Mouse (Mus musculus) urinary bladder, postnatal 4 days (tissue): ENCODE measurements around the gene Gm5800.
"Not testable (repeated sequence)": the region's sequence is repeated elsewhere in the genome, so short reads cannot be mapped to it uniquely, and the experiment has no call there.

ENCODE experiments used
- DNase-seq, 2 experiments: peaks; one replicate each; pipeline ENCODE4 v3.0.0; 2021 to 2022; ENCODE audit warnings: low spot score in 2 of 2

The Gm5800 gene

DNA sequence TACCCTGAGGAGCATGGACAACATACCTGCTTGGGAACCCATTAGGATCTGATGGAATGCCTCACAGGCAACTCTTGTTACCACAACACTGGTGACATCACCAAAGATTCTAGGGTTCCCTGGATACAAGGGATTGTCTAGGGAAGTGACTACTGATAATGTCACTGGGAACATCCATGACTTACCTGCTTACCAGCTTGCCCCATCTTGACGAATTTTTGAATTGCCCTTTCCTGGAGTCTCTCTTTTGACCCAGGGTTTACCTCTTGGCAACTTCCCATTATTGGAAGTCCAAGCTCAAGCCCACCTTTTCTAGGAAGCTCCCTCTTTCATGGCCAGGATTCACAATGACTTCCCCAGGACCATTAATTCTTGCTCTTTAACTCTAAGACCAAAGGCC lies at the start of gene Gm5800:
Gene Gm5800, minus strand, starts transcription at position 101 of the 400 bp plus-strand sequence.
- no peak for DNase-seq

DNA sequence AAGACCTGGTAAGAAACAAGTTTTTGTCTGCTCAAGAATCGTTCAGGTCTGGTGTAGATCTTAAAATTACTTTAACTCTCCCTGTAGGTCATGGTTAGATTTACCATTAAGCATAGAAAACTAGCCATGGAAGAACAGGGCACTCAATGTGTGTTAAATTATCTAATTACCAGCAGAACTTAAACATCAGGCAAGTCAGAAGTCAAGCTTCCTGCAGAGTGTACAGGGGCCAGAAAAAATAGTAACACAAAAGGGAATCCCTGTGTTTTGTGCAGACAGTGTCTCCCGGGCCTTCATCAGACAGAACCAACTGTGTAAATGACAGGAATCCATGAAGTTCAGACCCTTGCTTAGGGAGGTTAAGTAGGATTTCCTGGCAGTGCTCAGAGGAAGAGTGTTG lies 39.0 kb upstream of the Gm5800 start:
- no peak for DNase-seq

DNA sequence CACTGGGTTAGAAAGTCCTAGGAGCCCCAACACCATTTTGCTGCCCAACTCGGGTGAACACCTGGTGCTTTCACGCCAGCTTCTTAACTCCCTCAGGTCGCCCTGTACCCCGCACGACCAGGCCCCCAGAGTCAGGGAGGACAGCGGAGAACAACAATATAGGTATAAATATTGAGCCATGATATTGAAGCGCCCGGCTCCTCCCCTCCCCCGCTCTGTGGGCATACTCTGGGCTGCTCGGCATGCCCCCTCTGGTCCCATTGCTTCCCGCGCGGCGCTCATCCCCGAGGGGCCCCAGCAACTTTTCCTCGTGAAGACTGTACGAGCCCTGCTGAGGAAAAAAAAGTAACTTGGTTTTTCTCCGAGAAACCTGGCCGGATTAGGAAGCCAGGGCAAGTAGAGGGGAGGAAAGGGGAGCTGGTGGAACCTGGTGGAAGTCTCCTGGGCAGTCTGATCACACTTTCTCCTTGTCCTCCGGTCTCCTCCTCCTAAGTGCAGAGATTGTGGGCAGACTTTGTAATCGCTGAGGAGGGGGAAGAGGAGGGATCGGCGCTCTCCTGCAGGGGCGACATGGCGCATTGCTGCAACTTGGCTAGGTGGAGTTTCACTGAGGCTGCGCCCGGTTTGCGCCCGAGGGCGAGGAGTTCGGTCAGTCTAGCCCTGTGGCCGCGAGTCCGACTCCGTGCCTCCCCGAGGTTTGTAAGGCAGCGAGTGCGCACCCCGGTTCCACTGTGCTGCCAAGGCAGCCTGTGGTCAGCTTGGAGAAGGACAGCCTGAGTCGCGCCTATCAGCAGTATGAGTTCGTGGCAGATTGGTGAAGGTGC lies 23.6 kb upstream of the Gm5800 start:
- DNase-seq, result no peak

DNA sequence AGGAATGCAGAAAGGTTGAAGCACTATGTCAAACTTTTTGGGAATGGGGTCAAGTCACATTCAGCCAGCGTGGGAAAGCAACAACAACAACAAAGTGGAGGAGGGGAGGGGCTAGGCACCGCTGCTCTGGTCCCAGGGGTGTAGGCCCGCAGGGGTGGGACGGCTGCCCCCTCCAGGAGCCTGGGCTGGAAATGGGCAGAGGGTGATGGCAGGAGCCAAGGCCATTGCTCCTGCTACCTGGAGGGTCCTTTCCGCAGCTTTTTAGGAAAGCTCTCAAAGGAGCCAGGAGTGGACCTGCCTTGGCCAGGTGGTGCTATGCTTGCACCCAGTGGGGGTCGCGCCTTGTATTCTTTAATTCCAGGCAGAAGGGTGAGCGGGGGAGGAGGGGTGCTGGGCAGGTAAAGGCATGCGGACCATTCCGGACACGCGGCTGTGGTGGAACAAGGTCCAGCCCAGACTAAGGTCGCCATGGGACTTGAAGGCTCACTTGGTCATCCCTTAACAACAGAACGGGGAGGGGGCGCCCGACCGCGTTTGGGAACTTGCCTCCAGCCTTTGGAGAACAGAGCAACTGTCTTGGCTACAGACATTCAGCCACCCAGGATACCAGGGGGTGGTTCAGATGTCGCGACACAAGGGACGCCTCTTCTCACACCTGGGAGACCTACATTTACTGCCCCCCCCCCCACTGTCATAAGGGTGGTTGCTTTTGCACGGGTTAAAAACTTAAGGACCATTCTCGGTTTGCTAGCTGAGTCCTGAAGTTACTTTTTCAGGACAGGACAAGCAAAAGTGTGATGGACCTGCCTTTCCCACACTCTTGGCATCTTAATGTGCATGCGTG lies 22.4 kb upstream of the Gm5800 start:
- DNase-seq, result no peak

DNA sequence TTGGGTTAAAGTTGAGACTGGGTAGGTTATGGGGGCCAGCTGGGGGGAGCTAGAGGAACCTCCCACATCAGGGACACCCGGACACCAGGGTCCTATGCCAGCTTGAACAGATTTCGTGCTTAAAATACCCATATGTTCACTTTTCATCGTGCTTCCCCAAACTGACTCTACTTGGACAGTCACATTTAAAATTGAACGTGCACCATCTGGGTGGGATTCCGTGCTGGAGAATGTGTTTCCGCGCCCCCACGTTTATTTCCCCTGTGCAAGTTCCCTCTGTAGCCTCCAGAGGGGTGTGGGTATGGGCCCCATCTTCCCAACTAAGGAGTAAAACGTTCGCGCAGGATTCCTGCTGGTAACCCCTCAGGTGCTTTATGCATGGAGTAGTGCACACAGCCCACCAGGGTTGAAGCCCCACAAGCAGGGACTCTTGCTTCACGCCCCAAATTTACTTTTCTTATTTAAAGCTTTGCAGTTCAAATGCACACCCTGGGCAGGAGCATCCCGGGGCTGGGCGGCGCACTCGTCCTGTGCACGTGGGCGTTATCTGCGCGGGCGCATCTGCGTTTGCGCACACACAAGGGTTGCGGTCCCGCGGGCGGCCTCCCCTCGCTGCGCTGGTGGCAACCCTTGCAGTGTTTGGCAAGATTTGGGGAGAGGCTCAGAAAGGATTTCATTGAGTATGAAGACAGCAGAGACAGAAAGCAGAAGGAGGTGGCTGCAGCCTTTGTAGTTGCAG lies 21.6 kb upstream of the Gm5800 start:
- no peak for DNase-seq

DNA sequence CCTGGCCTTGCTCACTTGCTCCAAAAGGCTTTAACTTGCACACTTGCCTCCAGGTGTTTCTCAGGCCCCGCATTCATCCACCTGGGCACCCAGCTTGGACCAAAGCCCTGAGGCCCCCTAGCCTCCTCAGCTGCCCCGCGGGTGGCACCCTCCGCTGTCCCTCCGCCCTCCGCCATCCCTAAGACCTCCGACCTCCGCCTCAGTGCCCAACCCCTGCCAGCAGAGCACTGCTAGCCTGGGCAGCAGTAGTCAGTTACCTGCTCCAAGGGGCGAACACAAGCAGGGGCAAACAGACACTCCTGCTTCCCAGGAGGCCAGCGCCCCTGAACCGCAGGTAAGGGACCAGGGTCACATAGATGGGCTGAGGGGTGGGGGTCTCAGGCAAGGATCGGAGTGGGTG lies 21.0 kb upstream of the Gm5800 start:
- no peak for DNase-seq

DNA sequence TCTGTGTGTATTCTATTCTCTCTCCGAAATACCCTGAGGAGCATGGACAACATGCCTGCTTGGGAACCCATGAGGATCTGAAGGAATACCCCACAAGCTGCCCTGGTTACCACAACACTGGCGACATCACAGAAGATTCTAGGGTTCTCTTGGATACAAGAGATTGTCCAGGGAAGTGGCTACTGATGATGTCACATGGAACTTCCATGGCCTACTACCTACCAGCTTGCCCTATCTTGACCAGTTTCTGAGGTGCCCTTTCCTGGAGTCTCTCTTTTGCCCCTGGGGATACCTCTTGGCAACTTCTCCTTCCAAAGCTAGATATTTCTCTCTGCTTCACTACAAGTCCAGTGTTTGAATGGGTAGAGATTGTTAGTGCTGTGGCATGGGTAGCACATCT lies 21.6 kb downstream of the Gm5800 start, which contains the start of gene Gm17079:
Gene Gm17079, minus strand, starts transcription at position 101 of the 400 bp plus-strand sequence.
- not testable (repeated sequence) for DNase-seq

DNA sequence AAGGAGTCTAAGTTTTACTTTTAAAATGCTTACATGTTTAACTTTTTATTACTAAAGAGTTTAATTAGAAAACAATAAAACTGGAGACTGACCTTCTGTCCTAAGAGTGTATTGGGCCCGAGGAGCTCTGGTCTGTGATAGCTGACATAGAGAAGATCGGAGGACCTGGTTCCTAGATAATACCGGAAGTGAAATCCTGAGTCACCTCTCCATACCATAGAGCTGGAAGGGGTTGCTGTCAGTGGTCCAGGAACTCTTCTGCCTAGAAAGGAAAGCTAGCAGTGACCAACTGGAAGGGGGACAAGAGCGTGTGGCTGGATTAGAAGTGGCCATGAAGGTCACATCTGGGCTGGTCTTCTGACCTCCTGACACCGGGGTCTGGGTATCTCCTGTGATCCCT lies 39.7 kb downstream of the Gm5800 start:
- DNase-seq, result no peak
